Mouse (Mus musculus) thymus, adult 2 months (tissue): ENCODE data around the gene Nav1. TPM values are rescaled to one million over a fixed set of nuclear protein-coding genes. Genes with fewer than 3 reads are reported as not detected.

Experiments
- DNase-seq: peaks from one replicate; pipeline ENCODE4 v3.0.0; 2021
- H3K27ac ChIP-seq: fragments of 200-500 bp; 2 replicates; pipeline ENCODE4 v1.5.1; 2012; ENCODE audit warnings: low read length, control low read depth; ENCODE audit not compliant: control insufficient read depth, insufficient read depth
- H3K27me3 ChIP-seq: fragments of 200-500 bp; 2 replicates; pipeline ENCODE4 v1.6.1; 2012; ENCODE audit warnings: mild to moderate bottlenecking, low read length, moderate library complexity, mixed read lengths; ENCODE audit not compliant: control insufficient read depth, insufficient read depth
- H3K36me3 ChIP-seq: fragments of 200-500 bp; 2 replicates; pipeline ENCODE4 v1.6.1; 2012; ENCODE audit warnings: mild to moderate bottlenecking, low read length, moderate library complexity; ENCODE audit not compliant: control insufficient read depth, insufficient read depth
- H3K4me1 ChIP-seq: fragments of 200-500 bp; replicated peaks from 2 replicates; pipeline ENCODE4 v1.6.1; 2012; ENCODE audit warnings: low read length; ENCODE audit not compliant: control insufficient read depth, insufficient read depth
- H3K4me3 ChIP-seq: fragments of 200-500 bp; 2 replicates; pipeline ENCODE4 v1.5.1; 2012; ENCODE audit warnings: mild to moderate bottlenecking, low read length, control low read depth, moderate library complexity; ENCODE audit not compliant: control insufficient read depth, insufficient read depth
- CTCF ChIP-seq: fragments of 200-500 bp; IDR thresholded peaks from 2 replicates; pipeline ENCODE4 v1.5.1; 2012; ENCODE audit warnings: mild to moderate bottlenecking, control low read depth, low read length, moderate library complexity, borderline replicate concordance; ENCODE audit not compliant: control insufficient read depth, poor library complexity, insufficient read depth; ENCODE audit errors: extremely low read depth
- POLR2A ChIP-seq: fragments of 200-500 bp; IDR thresholded peaks from 2 replicates; pipeline ENCODE4 v1.6.1; 2012; ENCODE audit warnings: mild to moderate bottlenecking, low read length, control low read depth, moderate library complexity; ENCODE audit not compliant: control insufficient read depth, poor library complexity, insufficient read depth; ENCODE audit errors: extremely low read depth
- WGBS: fragments of 180-500 bp; shearing (Covaris S2); methylation state at CpG from one replicate; pipeline ENCODE4 v1.1.7; 2018; 5-methylcytosine and 5-hydroxymethylcytosine counted together
- polyA plus RNA-seq: library from polyadenylated mRNA; depleted of rRNA; stranded (reverse); fragments of >200 nt; gene quantifications from 2 replicates; pipeline ENCODE4 v1.2.3, GENCODE M21; 2012

Gene Nav1
- polyA plus RNA-seq, 1 experiment: 8.7 TPM

- no peak for TF ChIP-seq POLR2A
- H3K36me3 ChIP-seq: no peaks in the 10 kb centered on the region
- no peak for DNase-seq
- no peak overlapping the region for H3K27ac ChIP-seq
- H3K27me3 ChIP-seq: no peaks in the 10 kb centered on the region; the same call in 1 of the 2 replicates
- H3K4me1 ChIP-seq: no peaks in the 10 kb centered on the region
- 88% methylated on average over 8 of the region's 8 CpGs for WGBS
- no peak overlapping the region for H3K4me3 ChIP-seq
Measured at GRCm38 (mm10) chr1:135581001-135581400, 26.1 kb downstream of the Nav1 start.

- DNase-seq: no peak
- Histone ChIP-seq H3K27me3 (no peaks in the 10 kb centered on the region), H3K36me3 (no peaks in the 10 kb centered on the region), H3K4me3 (no peak overlapping the region), H3K27ac (no peak overlapping the region), H3K4me1 (no peaks in the 10 kb centered on the region)
- TF ChIP-seq CTCF (no peak), POLR2A (no peak)
- WGBS: 86% methylated on average over 3 of the region's 3 CpGs
Measured at GRCm38 (mm10) chr1:135579111-135579510, 28.0 kb downstream of the Nav1 start.

DNA sequence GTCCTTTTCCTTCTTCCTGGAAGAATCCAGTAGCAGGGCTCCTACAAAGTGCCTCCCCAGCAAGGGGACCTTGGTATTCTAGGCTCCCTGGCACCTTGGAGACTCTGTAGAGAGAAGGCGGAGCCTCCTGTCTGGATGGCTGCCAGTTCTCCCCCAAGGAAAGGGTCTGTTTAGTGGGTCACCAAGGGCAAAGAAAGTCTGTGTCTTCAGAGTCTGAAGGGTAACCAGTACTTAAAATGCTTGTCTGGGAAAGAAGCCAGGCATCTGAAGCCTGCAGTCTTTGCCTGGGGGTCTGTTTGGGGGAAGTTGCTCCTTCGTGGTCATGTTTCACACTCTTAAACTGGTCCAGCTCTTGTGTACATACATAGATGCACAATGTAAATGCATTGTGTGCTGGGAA, 29.3 kb downstream of the Nav1 start:
- WGBS: 72% methylated on average over 2 of the region's 2 CpGs
- Histone ChIP-seq H3K4me3 (no peak overlapping the region), H3K27ac (no peak overlapping the region), H3K36me3 (no peaks in the 10 kb centered on the region), H3K27me3 (no peaks in the 10 kb centered on the region), H3K4me1 (no peaks in the 10 kb centered on the region)
- no peak for DNase-seq
- TF ChIP-seq POLR2A (no peak), CTCF (no peak)

- TF ChIP-seq CTCF (no peak), POLR2A (no peak)
- 95% methylated on average over 1 of the region's 1 CpGs for WGBS
- no peaks in the 10 kb centered on the region for H3K27me3 ChIP-seq
- H3K36me3 ChIP-seq: no peaks in the 10 kb centered on the region
- no peak overlapping the region for H3K27ac ChIP-seq
- DNase-seq: no peak
- no peak overlapping the region for H3K4me3 ChIP-seq
- H3K4me1 ChIP-seq: no peaks in the 10 kb centered on the region
Measured at GRCm38 (mm10) chr1:135575393-135575792, 31.7 kb downstream of the Nav1 start.

DNA sequence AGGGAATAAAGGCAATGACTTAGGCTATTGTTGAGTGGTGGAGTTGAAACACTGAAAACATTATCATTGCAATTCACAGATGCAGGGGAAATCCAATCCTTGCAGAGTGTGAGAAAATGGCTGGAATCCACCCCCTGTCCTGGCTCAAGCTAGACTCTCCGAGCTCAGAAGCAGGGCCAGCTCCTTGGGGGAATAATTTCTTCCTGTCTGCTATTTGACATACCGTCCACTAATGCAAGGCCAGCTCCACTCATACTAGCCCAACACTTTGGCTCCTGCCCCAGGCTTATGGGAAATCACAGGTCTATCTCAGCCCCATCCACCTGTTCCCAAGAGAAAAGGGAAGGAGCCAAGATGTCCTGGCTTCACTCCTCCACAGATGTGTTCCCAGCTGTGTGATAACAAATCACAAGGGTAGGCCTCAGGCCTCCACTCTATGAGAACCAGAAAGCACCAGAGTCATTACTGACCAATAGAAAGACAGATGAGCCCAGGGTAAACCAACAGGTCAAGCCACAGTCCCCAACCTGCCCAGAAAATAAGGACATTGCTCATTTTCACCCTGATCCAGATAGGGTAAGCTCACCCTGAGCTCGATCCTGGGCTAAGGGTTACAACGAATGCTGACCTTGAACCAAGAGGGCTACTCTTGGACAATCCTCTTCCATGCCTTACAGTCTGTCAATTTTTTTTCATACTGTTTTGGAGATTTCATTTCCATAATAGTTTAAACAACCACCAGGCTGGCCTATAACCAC, 32.5 kb downstream of the Nav1 start:
- Histone ChIP-seq H3K27me3 (no peaks in the 10 kb centered on the region), H3K36me3 (no peaks in the 10 kb centered on the region), H3K4me3 (no peak overlapping the region), H3K27ac (no peak overlapping the region), H3K4me1 (no peaks in the 10 kb centered on the region)
- 88% methylated on average over 4 of the region's 4 CpGs for WGBS
- DNase-seq: no peak
- TF ChIP-seq CTCF: no peak
- TF ChIP-seq POLR2A: no peak

- 97% methylated on average over 4 of the region's 4 CpGs for WGBS
- H3K4me1 ChIP-seq: no peaks in the 10 kb centered on the region
Measured at GRCm38 (mm10) chr1:135572139-135572892, 34.8 kb downstream of the Nav1 start.

GRCm38 (mm10) chr1:135568087-135568486, 39.0 kb downstream of the Nav1 start:
- H3K36me3 ChIP-seq: no peaks in the 10 kb centered on the region
- H3K4me3 ChIP-seq: no peak overlapping the region
- H3K27me3 ChIP-seq: no peaks in the 10 kb centered on the region
- DNase-seq: no peak
- TF ChIP-seq CTCF: no peak
- no peak for TF ChIP-seq POLR2A
- no peak overlapping the region for H3K27ac ChIP-seq
- 90% methylated on average over 8 of the region's 8 CpGs for WGBS
- H3K4me1 ChIP-seq: no peaks in the 10 kb centered on the region

More at GRCm38 (mm10) chr1:135572139-135572892, 34.8 kb downstream of the Nav1 start:
- Histone ChIP-seq H3K4me3 (no peak overlapping the region), H3K27ac (no peak overlapping the region), H3K36me3 (no peaks in the 10 kb centered on the region), H3K27me3 (no peaks in the 10 kb centered on the region)
- no peak for DNase-seq
- TF ChIP-seq CTCF (no peak), POLR2A (no peak)
